Mouse (Mus musculus) gastrocnemius, postnatal 4 days (tissue): ENCODE data around the gene Ube2h. TPM values are rescaled to one million over a fixed set of nuclear protein-coding genes. Genes with fewer than 3 reads are reported as not detected.
A peak's percentile ranks its signal among the peaks of the same experiment; 100 is the strongest.

Experiments
- DNase-seq, 2 experiments: peaks; one replicate each; pipeline ENCODE4 v3.0.0; 2021 to 2022; ENCODE audit warnings: low spot score in 2 of 2, mixed read lengths in 2 of 2
- microRNA-seq: library from miRNA; unstranded; fragments of <30 nt; microRNA quantifications from one replicate; pipeline ENCODE4 v1.2.0, GENCODE M21; 2021
- total RNA-seq, 2 experiments: library from RNA; stranded (reverse); gene quantifications; 2 replicates each; pipeline ENCODE4 v1.2.3; 2021

Ube2h gene
- total RNA-seq, 2 experiments from 2014 or later: 82.2 to 103 TPM

GRCm38 (mm10) chr6:30168275-30168674 is 136.1 kb downstream of the Ube2h start:
- no peak for DNase-seq

GRCm38 (mm10) chr6:30167192-30167591 is 137.1 kb downstream of the Ube2h start:
- no peak for DNase-seq

DNA sequence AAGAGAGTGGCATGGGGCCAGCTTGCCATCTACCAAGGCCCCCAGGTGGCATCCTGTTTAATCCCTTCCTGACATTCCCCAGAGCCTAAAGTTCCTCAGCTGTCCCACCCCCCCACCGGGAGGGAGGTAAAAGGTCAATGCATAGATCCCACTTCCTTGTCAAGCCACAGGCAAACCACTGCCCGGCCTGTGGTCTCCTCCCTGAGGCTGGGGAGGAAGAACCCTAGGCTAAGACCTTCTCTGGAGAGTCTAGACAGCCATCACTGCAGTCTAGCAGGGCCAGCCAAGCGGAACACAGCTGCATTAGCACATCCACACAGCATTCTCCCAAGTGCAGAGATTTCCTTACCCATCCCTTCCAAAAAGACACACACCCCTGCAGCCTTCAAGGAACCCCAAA is 138.0 kb downstream of the Ube2h start:
- no peak for DNase-seq

GRCm38 (mm10) chr6:30162091-30162490 is 142.2 kb downstream of the Ube2h start:
- no peak for DNase-seq

DNA sequence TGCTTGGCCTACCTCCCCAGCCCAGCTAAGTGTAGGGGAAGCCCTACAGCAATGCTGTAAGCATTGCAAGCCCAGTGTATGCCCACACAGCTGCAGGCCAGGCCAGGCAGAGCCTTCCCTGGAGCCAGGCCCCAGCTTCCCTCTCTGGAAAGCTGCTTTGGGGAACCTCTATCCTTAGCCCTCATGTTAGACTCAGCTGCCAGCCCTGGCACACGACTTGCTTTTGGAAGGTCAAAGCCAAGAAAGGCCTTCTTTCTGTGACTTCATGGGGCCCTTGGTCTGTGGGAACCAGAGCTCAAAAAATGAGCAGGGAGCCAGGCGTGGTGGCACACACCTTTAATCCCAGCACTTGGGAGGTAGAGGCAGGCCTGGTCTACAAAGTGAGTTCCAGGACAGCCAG is 142.7 kb downstream of the Ube2h start:
- DNase-seq: no peak

Small RNA genes lying within 50 kb of the gene (microRNA-seq; reads per million reads assigned to microRNA genes)
- gene Mir182: 26.5 reads per million, percentile 38 among the genes with 10 or more reads in this experiment
- gene Mir183: 37.7 reads per million, percentile 41 among the genes with 10 or more reads in this experiment
- 1.3 reads per million for gene Mir96

Other genes with a start within 250 kb of the Ube2h start
- gene Zc3hc1, start 86.5 kb upstream of the Ube2h start, total RNA-seq: 10 to 100 TPM; 24.8 to 25.4 TPM
- gene Klhdc10, start 97.3 kb upstream of the Ube2h start, total RNA-seq: 10 to 100 TPM; 73.6 to 86.9 TPM
- gene Tmem209, start 205.2 kb upstream of the Ube2h start, total RNA-seq: 10 to 100 TPM; 15.7 to 16.4 TPM
- gene Ssmem1, start 205.3 kb upstream of the Ube2h start, total RNA-seq: under 1 TPM; 0.49 to 0.74 TPM
- 1 to 10 TPM; 4.2 to 4.4 TPM for gene Cpa2, start 237.0 kb upstream of the Ube2h start, total RNA-seq